Mouse (Mus musculus) adrenal gland, postnatal 25 days (tissue): ENCODE measurements at regions not wholly inside any gene's neighbourhood (a gene's known extent, or its start where the extent isn't known, plus 50 kb on each side); places are given as distances from the start of the nearest gene placed in this dataset.
A peak's percentile ranks its signal among the peaks of the same experiment; 100 is the strongest.

Experiments used
- DNase-seq: peaks from one replicate; pipeline ENCODE4 v3.0.0; 2021; ENCODE audit warnings: mixed read lengths

DNA sequence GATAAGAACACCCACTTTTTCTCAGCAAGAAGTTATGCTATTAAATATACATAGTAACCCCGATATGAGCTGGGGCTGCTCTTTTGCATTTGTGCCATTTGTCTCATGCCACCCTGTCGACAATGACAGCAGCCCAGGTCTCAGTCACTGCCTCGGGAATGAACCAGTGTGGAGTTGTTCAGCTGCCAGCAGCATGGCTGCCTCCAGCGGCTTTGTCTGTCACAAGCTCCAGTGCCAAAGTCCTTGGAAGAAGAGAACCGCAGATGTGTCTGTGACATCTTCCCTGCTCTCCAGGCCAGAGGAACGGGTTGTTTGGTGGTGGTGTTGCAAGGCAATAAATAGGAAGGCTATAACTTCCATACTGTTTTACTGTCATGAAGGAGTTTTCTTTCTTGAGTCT is 130.7 kb downstream of the Cep170 start:
- no peak for DNase-seq

GRCm38 (mm10) chr1:176681971-176682370 is 131.9 kb downstream of the Cep170 start:
- no peak for DNase-seq

DNA sequence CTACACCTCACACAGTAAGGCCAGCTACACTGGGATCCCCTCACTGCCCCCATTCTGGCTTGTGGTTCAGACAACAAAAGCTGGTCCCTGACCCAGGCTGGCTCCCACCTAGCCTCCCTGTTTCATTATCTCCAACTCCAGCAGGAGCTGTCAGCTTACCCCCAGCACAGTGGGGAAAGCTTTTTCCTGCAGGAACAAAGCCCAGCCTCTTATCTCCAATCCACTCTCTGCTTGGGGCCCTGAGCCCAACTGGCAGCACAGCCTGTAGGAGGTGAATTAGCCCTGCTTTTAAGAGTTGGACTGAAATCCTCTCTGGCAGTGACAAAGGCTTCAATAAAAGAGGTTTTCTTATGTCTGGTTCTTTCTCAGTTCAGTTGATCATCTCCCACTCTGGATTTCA is 138.7 kb downstream of the Cep170 start:
- no peak for DNase-seq

DNA sequence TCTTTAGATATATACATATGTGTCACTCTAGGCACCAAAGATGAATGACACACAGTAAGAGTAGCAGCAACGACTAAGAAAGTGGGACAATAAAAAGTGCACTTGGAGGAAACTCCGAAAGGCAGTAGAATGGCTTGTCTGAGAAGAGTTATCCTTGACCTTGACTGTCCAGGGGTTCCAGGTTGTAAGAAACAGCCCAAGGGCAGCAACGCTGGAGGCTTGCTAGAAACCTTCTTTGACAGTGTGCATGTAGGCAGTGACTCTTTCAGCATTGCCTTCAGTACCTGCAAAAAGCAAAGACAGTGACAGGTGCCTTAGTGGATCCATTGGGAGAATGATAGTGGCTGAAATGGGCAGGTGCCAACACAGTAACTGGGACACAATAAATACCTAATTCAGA is 142.8 kb downstream of the Cep170 start:
- no peak for DNase-seq

GRCm38 (mm10) chr1:176667552-176668306 is 146.1 kb downstream of the Cep170 start:
- DNase-seq: no peak

DNA sequence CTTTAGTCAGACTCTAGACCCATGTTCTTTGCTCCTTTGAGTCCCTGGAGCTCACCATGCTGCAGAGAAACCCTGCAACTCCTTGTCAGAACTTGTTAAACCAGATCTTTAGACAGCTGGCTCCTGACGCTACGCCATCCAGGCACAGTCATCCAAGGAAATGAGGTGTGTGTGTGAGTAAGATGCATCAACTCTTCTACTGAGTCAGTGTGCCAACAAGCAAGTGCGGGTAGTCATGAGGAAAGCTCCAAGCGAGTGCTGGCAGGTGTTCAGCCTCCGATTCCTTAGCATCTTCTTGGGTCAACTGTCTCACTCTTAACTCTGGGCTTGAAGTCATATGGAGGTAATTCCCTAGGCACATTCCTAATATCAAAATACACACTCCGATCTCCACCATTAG is 153.6 kb downstream of the Cep170 start:
- DNase-seq: no peak

- DNase-seq: no peak
These were observed 155.2 kb downstream of the Cep170 start for GRCm38 (mm10) chr1:176658639-176659038.

DNA sequence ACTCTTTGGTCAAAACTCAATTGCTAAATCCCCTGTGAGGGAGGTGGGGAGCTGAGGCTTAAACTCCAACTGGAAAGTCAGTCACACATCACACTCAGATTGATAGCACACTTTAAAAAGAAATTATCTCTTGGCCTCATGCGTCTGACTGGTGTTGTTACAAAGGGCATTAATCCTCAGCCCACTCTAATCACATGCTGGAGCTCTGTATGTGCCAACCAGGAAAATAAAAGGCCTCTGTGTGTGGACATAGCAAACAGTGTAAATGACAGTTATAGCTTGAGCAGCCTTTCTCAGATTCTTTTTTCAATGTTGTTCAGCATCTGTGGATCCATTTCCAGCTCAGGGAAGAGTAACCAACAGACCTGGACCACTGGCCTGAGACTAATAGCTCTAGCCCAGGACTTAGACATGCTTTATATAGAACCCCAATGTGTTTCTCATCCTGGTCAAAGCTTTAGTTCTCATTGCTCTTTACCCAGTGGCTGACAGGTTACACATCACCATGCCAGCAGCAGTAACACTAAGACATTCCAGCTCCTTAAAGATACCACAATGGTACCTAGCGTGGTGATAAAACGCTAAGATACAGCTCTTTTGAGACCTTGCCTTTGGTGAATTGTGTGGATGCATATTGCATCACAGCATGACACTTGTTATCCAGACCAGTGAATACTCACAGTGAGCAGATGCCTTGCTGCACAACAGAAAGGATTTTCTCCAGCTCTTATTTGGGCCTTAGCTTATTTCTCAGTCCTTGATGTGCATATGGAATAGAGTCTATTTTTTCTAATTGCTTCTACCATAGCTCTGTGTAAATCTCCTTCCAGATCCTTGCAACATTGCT is 158.2 kb downstream of the Cep170 start:
- no peak for DNase-seq

DNA sequence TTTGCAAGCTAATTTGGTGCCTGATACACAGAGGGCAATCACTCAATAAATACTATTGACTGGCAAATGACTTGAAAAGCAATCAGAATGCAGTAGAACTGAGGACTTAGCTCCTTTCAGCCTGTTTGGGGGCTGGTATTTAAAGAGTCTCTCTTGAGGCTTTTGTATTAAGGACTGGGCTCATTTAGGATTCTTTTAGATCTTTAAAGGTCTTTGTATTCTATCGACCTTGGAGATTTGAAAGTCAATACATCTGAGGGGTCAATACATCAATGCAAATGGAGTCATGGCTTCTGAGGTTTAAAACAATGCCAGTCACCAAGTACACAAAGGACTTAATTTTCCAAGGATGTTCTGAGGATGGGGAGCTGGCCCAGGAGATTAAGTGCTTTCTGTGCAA is 169.6 kb downstream of the Cep170 start:
- DNase-seq: no peak

GRCm38 (mm10) chr1:176623171-176623570 is 190.7 kb downstream of the Cep170 start:
- no peak for DNase-seq

GRCm38 (mm10) chr1:176622213-176622612 is 191.7 kb downstream of the Cep170 start:
- DNase-seq: no peak

DNA sequence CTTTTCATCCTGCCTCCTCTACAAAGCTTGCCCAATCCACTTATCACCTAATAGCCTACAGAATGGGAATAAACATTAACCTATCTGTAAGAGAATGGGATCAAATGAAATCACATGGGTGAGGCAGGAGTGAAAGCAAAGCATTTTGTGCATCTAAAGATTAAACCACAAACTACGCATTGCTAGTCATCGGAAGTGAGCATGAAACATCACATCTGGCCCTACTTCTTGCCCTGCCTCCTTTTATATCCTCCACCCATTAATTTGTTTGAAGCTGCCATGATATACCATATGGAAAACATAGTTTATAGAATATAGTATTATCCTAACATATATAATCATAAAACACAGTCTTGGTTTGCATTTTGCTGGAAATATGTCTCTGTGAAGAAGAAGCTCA is 192.6 kb downstream of the Cep170 start:
- no peak for DNase-seq

DNA sequence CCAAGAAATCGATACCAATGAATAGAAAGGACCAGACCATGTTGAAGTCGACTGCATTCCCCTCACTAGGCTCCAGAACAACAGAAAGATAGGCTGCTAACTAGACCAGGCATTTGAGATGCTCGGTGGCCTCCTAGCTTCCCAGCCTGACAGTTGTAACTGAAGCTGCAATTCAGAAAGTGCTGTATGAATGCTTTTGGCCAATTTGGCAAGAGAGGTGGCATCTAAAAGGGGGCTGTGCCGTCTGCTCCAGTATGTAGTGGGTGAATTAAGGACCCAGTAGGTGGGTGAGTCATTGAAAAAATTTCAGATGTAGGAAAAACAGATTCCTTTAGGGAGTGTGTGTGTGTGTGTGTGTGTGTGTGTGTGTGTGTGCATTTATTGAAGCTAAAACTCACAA is 195.0 kb downstream of the Cep170 start:
- DNase-seq: no peak

DNA sequence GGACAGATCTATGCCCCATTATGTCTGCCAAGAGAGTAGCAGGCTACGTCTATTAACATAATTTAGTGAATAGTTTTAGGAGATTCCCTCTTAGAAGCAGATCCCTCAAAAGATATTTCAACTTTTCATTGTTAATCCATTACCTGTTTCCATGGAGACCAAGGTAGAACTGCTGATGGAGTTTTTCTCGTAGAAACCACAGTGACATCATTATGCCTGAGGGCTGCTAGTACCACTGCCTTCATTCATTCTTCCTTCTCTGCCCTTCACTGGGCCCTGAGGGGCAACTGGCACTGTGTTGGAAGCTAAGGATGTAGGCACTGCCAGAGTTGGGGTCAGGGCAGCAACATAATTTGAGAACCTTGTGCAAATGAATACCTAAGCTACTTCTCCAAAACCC is 198.2 kb downstream of the Cep170 start:
- DNase-seq: no peak

GRCm38 (mm10) chr1:176594312-176594711 is 219.6 kb downstream of the Cep170 start:
- DNase-seq: no peak

- no peak for DNase-seq
These were observed 225.7 kb downstream of the Cep170 start for GRCm38 (mm10) chr1:176588144-176588543.

GRCm38 (mm10) chr1:176573703-176574102 is 240.2 kb downstream of the Cep170 start:
- no peak for DNase-seq

DNA sequence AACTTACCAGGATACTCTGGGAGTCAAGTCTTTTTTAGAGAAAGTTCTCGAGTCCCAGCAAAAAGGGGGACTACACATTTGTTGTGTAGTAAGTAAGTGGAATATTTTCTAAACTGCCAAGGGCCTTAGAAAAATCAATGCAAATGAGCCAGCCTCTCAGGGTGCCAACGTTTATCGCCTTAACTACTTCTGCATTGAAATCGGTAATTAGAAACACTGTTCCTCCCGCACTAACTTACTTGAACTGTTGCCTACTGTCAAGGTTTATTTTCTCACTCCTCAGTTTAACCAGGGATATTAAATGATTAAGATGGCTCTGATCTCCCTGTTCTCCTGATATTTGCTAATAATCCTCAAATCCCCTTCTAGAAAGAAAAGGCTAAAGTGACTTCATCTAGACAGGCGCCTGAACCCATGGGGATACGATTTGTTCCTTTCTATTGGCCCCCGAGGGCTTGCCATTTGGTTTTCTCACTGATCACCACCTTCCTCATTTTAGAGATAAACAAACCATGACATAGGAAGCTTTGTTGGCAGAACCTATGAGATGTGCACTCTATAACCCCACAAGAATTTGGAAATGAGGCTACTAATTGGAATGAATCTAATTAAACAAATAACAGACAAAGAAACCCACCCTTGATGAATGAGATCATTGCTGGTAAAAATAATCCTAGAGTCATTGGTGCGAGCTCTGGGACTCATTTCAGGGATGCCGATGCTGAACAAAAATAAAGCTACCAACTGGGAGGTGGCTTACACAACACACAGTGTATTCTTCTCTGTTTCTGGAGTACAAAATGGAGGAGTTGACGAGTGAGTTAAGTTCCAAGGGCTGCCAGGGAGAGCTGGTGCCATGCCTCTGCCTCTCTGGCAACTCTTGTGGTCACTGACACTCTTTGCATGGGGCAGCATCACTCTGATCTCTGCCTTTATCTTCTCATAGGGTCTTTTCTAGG is 255.1 kb downstream of the Cep170 start:
- no peak for DNase-seq

DNA sequence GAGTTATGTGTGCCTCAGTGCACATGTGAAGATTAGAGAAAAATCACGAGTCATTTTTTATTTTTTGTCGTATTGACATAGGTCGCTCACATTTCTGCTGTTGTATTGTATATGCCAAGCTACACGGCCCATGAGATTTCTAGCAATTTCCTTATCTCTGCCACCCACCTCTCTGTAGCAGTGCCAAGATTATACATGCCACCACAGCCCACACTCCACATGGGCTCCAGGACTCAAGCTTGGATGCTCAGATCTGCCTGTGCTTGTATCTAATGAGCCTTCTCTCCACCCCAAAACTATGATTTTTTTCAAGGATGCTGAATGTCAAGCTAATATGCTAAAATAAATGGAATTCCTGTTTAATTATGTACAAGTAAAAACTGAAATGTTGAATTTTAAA is 259.3 kb upstream of the Pld5 start:
- DNase-seq: no peak

GRCm38 (mm10) chr1:176529037-176529436 is 253.9 kb upstream of the Pld5 start:
- DNase-seq: no peak

GRCm38 (mm10) chr1:176511467-176511866 is 236.4 kb upstream of the Pld5 start:
- no peak for DNase-seq

- DNase-seq: no peak
These were observed 230.3 kb upstream of the Pld5 start for GRCm38 (mm10) chr1:176505441-176505840.

- peak; percentile 2 for DNase-seq
These were observed 229.6 kb upstream of the Pld5 start for GRCm38 (mm10) chr1:176504731-176505130.
